Mouse (Mus musculus): ENCODE measurements around the gene Il12rb2.
A peak's percentile ranks its signal among the peaks of the same experiment; 100 is the strongest.

Il12rb2 gene

DNA sequence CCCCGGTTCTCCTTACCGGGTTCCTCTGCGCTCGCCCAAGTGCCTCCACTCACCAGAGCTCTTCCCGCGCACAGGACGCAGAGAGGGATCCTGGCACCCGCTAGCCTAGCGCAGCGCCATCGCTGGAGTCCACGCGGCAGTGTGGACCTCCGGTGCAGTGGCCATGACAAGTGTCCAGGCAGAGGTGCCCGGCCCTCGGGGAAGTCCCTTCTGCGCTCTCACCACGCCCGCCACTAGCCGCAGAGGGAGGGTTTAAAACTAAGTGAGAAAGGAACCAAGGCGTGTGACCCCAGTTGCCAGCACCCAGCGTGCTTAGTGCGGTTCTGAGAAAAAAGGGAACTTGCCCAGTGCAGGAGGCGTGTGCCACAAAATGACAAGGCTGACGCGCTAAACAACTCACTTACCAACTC, at the start of gene Il12rb2:
TSS of gene Il12rb2 (minus strand) at position 207 of the 410 bp plus-strand sequence.
- no peak for DNase-seq (ENCODE audit: low read depth, low spot score)

GRCm38 (mm10) chr6:67421761-67422160, 45.8 kb upstream of the Il12rb2 start:
- DNase-seq (ENCODE audit: low read depth, low spot score), result no peak

DNA sequence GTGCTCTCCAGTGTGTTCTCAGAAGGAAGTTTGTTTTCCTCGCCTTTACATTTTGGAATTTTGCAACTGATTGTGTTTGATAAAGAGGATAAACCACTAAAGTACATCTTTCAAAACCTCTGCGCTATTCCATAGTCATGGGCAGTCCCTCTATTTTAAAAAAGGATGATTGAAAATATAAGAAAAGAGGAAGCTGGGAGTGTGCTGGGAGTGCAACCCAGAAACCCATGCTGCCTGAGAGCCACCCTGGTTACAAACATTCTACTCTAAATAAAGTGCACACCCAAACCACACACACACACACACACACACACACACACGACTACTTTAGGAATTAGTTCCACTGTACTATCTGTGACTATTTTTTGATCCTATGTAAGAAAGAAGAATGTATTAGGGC, 40.6 kb upstream of the Il12rb2 start:
- no peak for DNase-seq (ENCODE audit: low read depth, low spot score)

- DNase-seq (ENCODE audit: low read depth, low spot score), result no peak
These were observed 39.3 kb upstream of the Il12rb2 start for GRCm38 (mm10) chr6:67415276-67415675.

GRCm38 (mm10) chr6:67413378-67413777, 37.4 kb upstream of the Il12rb2 start:
- DNase-seq (ENCODE audit: low read depth, low spot score), result no peak

DNA sequence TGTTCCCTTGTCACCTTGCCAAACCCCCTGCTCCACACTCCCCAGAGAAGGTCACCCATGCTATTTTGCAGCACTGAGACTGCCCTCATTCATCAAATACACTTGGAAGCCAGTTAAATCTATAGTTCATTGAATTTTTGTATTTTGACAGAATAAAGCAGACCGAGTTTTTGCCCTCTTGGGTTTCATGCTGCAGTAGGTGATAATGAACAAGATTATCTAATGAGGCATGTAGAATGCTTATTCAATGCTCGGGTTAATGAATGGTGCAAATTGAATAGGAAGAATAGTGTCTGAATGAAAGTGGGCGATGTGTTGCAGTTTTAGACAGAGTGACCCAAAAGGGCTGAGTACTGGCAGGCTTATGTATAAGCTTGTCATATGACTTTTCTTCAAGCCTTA, 29.3 kb upstream of the Il12rb2 start:
- DNase-seq (ENCODE audit: low read depth, low spot score), result no peak

- DNase-seq (ENCODE audit: low read depth, low spot score), result no peak
These were observed 23.6 kb upstream of the Il12rb2 start for GRCm38 (mm10) chr6:67399551-67399950.

- no peak for DNase-seq (ENCODE audit: low read depth, low spot score)
These were observed 10.2 kb downstream of the Il12rb2 start for GRCm38 (mm10) chr6:67365785-67366184.

- no peak for DNase-seq (ENCODE audit: low read depth, low spot score)
These were observed 27.9 kb downstream of the Il12rb2 start for GRCm38 (mm10) chr6:67348065-67348464.

GRCm38 (mm10) chr6:67339494-67339893, 36.5 kb downstream of the Il12rb2 start:
- no peak for DNase-seq (ENCODE audit: low read depth, low spot score)

DNA sequence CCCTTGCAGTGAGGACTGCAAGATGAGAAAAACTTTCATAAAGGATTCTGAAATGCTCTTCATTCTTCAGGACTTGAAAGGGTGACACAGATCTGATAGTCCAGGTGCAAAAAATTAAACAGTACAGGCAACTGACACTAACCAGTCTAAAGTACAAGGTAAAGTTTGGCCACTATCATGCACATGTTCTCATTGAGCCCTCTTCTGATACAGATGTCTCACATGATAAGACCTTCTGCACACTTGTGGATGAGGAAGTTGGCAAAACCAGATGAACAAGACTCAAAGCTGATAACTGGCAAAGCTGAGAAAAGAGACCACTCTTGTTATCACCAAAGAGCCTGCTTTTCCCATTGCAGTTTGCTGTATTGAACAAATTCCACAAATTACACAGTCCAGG, 38.0 kb downstream of the Il12rb2 start:
- no peak for DNase-seq (ENCODE audit: low read depth, low spot score)

DNA sequence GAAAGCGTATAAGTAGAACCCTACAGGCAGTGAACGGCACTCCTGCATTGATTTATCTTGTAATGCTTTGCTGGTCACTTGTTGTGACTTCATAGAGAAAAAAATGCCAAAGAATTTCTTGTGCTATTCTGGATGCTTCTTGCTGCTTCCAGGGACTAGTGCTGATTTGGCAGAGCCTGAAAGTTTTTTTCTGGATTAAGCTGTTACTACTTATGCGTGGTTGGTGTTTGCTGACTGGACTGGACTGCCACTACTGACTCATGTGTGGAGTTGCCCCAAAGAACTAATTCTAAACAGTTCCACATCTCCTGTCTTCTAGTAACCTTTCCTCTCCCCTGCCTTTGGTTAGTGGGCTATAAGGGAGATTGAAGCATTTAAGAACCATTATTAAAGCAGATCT, 52.2 kb downstream of the Il12rb2 start:
- no peak for DNase-seq (ENCODE audit: low read depth, low spot score)

GRCm38 (mm10) chr6:67318451-67318850, 57.5 kb downstream of the Il12rb2 start:
- DNase-seq (ENCODE audit: low read depth, low spot score), result peak; percentile 44

DNA sequence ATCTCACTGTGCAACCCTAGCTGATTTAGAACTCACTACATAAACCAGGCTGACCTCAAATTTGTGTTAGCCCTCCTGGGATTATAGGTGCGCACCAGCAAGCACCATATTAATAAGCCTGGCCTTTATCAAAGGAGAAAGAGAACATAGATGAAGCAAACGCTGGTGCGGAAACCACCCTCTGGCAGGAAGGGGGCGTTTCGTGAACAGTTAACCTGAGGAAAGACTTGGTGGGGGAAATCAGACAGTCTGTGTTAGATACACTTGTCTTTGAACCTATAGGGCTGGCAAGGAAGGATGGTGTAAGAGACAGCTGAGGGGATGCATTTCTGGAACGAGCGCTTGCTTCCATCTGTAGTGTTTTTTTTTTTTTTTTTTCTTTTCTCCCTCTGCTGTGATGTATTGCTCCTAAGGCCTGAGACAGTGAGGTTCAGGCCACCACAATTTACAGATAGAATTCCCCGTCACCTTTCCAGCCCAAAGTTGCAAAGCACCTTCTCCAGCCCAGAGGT, 58.1 kb downstream of the Il12rb2 start:
- no peak for DNase-seq (ENCODE audit: low read depth, low spot score)

- DNase-seq (ENCODE audit: low read depth, low spot score), result no peak
These were observed 58.9 kb downstream of the Il12rb2 start for GRCm38 (mm10) chr6:67317068-67317467.

DNA sequence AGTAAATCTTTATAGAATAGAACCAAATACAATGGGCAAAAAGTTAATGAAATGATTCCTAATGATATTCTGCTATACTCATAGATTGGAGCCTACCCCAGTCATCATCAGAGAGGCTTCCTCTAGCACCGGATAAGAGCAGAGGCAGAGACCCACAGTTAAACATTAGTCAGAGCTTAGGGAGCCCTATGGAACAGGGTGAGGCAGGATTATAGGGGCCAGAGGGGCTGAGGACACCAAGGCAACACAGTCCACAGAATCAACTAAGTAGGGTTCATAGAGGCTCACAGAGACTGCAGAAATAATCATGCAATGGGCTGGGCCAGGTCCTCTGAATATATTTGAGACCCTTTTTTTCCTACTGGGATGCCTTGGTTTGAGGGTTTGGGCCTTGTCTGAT, 61.3 kb downstream of the Il12rb2 start:
- no peak for DNase-seq (ENCODE audit: low read depth, low spot score)

- DNase-seq (ENCODE audit: low read depth, low spot score), result no peak
These were observed 66.2 kb downstream of the Il12rb2 start for GRCm38 (mm10) chr6:67309752-67310151.

DNA sequence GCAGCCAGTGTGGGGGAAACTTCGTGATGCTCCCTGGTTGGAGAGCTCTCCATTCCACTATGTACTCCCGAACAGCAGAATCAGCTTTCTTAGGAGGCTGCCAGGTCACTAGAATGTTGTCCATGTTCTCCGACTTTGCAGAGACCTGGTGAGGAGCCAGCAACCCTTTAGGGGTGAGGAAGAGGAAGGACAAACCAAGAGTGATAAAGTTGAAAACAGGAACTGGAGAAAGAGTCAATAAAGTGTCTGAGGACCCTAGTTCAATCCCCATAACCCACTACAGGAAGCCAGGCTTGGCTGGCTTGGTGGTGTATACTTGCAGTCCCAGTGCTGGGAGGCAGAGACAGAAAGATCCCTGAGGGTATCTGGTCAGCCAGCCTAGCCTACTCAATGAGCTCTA, 67.0 kb downstream of the Il12rb2 start:
- DNase-seq (ENCODE audit: low read depth, low spot score), result no peak

GRCm38 (mm10) chr6:67303210-67303609, 72.8 kb downstream of the Il12rb2 start:
- no peak for DNase-seq (ENCODE audit: low read depth, low spot score)

- DNase-seq (ENCODE audit: low read depth, low spot score), result no peak
These were observed 73.5 kb downstream of the Il12rb2 start for GRCm38 (mm10) chr6:67302471-67302870.

GRCm38 (mm10) chr6:67301230-67301629, 74.8 kb downstream of the Il12rb2 start:
- DNase-seq (ENCODE audit: low read depth, low spot score), result no peak

DNA sequence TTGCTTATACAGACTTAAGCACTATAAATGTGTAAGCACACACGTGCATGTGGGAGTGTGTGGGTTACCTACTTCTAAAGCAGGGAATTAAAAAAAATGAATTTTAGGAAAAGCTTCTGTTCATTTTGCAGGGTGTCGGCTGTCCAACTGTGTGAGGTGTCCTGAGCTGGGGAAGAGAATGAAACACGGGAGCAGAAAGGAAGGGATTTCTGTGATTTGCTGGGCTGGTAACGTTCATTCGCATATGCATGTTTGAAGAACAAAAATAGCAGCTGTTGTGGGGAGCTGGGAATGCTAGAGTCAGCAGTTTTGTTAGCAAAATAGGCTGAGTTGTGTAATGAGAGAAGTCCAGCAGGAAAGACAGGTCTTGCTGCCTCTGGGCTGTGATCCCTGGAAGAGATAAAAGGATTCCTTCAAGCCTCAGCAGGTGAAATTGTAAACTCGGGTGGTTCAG, 75.3 kb downstream of the Il12rb2 start:
- DNase-seq (ENCODE audit: low read depth, low spot score), result no peak

DNA sequence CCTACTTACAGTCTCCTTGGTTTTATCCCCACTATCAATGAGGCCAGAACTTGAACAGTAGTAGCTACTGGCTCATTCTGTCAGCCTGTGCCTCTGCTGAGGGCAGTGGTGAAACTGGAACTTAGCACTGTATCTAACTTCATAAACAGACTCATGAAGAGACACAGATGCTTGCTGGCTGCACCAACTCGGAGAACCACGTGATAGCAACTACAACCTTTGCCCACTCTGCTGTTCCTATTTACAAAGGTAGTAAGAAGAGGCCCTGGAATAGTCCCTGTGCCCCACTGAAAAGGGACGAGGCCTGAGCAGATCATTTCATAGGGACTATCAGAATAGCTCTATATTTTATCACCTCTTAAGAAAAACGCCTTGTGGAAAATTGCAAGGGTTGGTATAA, 75.7 kb downstream of the Il12rb2 start:
- DNase-seq (ENCODE audit: low read depth, low spot score), result no peak

- no peak for DNase-seq (ENCODE audit: low read depth, low spot score)
These were observed 77.2 kb downstream of the Il12rb2 start for GRCm38 (mm10) chr6:67298742-67299141.
